Mouse (Mus musculus): ENCODE results near the gene Acan.

- TF ChIP-seq CTCF (IDR thresholded peaks at IDR 0.05; ENCODE audit: low read depth), result no peak
- no peak for TF ChIP-seq EP300 (IDR thresholded peaks at IDR 0.05; ENCODE audit: low read depth)
These were observed 19.5 kb upstream of the Acan start for GRCm38 (mm10) chr7:79033745-79034144.

Data from heart, postnatal 0 days (tissue).